Mouse (Mus musculus) G1E (cell line): ENCODE results near the gene Gria1. TPM values are rescaled to one million over a fixed set of nuclear protein-coding genes. Genes with fewer than 3 reads are reported as not detected.

Experiments
- ATAC-seq: 2 replicates; pipeline ENCODE4 v1.8.0; 2016; ENCODE audit warnings: mild to moderate bottlenecking; ENCODE audit not compliant: insufficient number of reproducible peaks, poor library complexity, low FRiP score, severe bottlenecking; ENCODE audit errors: extremely low read depth
- DNase-seq: peaks from one replicate; pipeline ENCODE4 v3.0.0; 2012; ENCODE audit warnings: low spot score
- H3K27me3 ChIP-seq: 2 replicates; pipeline ENCODE4 v1.6.1; 2012; ENCODE audit warnings: mild to moderate bottlenecking, low read length, inconsistent platforms; ENCODE audit not compliant: insufficient read depth
- H3K36me3 ChIP-seq: replicated peaks from 2 replicates; pipeline ENCODE3; 2012; ENCODE audit warnings: mild to moderate bottlenecking, inconsistent platforms
- H3K4me1 ChIP-seq: 2 replicates; pipeline ENCODE4 v1.6.1; 2012; ENCODE audit warnings: low read depth, low read length, inconsistent platforms, mixed read lengths; ENCODE audit not compliant: insufficient read depth
- H3K4me3 ChIP-seq: 2 replicates; pipeline ENCODE4 v1.5.1; 2012; ENCODE audit warnings: low read depth, mild to moderate bottlenecking, inconsistent platforms, low read length, moderate library complexity, mixed read lengths
- H3K9me3 ChIP-seq: replicated peaks from 2 replicates; pipeline ENCODE4 v1.6.1; 2012; ENCODE audit warnings: inconsistent platforms
- CTCF ChIP-seq: IDR thresholded peaks from 2 replicates; pipeline ENCODE4 v1.5.1; 2012; ENCODE audit warnings: low read depth, low read length, inconsistent platforms, mixed read lengths
- GATA1 ChIP-seq: IDR thresholded peaks from 2 replicates; pipeline ENCODE4 v1.6.1; 2012; ENCODE audit warnings: borderline replicate concordance, low read length, inconsistent platforms, mixed read lengths
- GATA2 ChIP-seq: IDR thresholded peaks from 2 replicates; pipeline ENCODE4 v1.6.1; 2012; ENCODE audit warnings: low read depth, low read length, inconsistent platforms, borderline replicate concordance
- POLR2AphosphoS5 ChIP-seq: IDR thresholded peaks from 2 replicates; pipeline ENCODE4 v1.6.1; 2012; ENCODE audit warnings: low read depth, low read length, inconsistent platforms; ENCODE audit not compliant: insufficient replicate concordance
- TAL1 ChIP-seq: conservative IDR thresholded peaks from 2 replicates; pipeline ENCODE4 v1.6.1; 2012; ENCODE audit warnings: low read depth, low read length, inconsistent platforms, mixed read lengths
- polyA plus RNA-seq: library from polyadenylated mRNA; stranded (reverse); fragments of >175 nt; gene quantifications from 2 replicates; pipeline ENCODE4 v1.2.3, GENCODE M21; 2012
- total RNA-seq, 2 experiments: library from RNA; stranded (forward) in 1 of 2; stranded (reverse) in 1 of 2; fragments of 200-1000 nt in 1 of 2; fragments of >200 nt in 1 of 2; fragmentation: Nextera tagmentation in 1 of 2; gene quantifications; 2 replicates each; pipeline ENCODE4 v1.2.3; 2014 to 2017

Gene Gria1
- total and polyA plus RNA-seq, 3 experiments = 0.05 TPM; not detected in 2

DNA sequence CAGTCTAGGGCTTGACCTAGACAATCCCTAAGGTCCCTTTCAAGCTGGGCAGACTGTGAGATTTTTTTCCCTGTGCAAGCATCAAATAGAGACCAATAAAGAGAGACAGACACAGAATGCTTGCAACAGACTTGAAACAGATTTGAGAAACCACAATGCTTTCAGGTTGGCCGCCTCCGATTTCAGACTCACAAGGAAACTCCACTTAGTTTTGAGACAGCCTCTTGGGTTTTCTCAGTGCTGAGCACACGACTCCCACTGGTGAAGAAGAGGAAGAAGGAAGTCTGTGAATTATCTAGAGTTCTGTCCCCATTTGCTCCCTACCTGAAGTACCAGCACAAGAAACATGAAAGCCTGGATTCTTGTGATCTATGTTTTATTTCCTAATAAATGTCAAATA is 94.5 kb downstream of the Gria1 start:
- Histone ChIP-seq H3K9me3 (peaks cover 19% of the 10 kb centered on the region), H3K4me1 (no peaks in the 10 kb centered on the region), H3K36me3 (no peaks in the 10 kb centered on the region), H3K27me3 (no peaks in the 10 kb centered on the region), H3K4me3 (no peak overlapping the region)
- TF ChIP-seq GATA2 (no peak), GATA1 (no peak), CTCF (no peak), TAL1 (no peak), POLR2AphosphoS5 (no peak)
- ATAC-seq (no peak), DNase-seq (no peak)

- Histone ChIP-seq H3K27me3 (no peaks in the 10 kb centered on the region), H3K36me3 (no peaks in the 10 kb centered on the region), H3K9me3 (peaks cover 36% of the 10 kb centered on the region), H3K4me1 (no peaks in the 10 kb centered on the region), H3K4me3 (no peak overlapping the region)
- DNase-seq (no peak), ATAC-seq (no peak)
- TF ChIP-seq GATA1 (no peak), CTCF (no peak), TAL1 (no peak), GATA2 (no peak), POLR2AphosphoS5 (no peak)
These were observed 101.2 kb downstream of the Gria1 start for GRCm38 (mm10) chr11:57112386-57112785.

- H3K36me3 ChIP-seq = no peaks in the 10 kb centered on the region
- H3K4me3 ChIP-seq = no peak overlapping the region
- peaks cover 38% of the 10 kb centered on the region for H3K9me3 ChIP-seq
- ATAC-seq = no peak
- DNase-seq = no peak
- H3K4me1 ChIP-seq = no peaks in the 10 kb centered on the region
- no peak for TF ChIP-seq GATA1
- TF ChIP-seq CTCF = no peak
- TF ChIP-seq GATA2 = no peak
- TF ChIP-seq TAL1 = no peak
- TF ChIP-seq POLR2AphosphoS5 = no peak
- H3K27me3 ChIP-seq = no peaks in the 10 kb centered on the region
These were observed 103.2 kb downstream of the Gria1 start for GRCm38 (mm10) chr11:57114410-57114809.

DNA sequence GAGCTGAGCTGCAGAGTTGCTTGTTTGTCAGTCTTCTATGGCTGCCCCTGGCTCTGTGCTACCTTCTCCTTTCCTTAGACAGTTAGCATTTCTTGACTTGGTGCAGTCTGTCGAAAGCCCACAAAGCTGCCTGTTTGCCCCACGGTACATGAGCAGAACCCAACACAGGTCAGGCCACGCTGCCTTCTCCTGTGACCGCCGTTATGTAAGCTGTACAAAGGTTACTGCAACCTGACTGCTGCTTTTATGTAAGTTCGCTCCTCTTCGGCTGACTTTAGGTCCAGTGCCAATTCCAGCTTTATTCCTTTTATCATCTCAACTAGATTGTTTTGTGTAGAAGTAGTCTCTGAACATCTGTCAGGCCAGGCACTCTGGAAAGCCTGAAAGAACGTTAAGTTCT is 115.9 kb downstream of the Gria1 start:
- DNase-seq (no peak), ATAC-seq (no peak)
- Histone ChIP-seq H3K4me3 (no peak overlapping the region), H3K9me3 (peaks cover 31% of the 10 kb centered on the region), H3K36me3 (no peaks in the 10 kb centered on the region), H3K4me1 (no peaks in the 10 kb centered on the region), H3K27me3 (no peaks in the 10 kb centered on the region)
- TF ChIP-seq GATA2 (no peak), CTCF (no peak), GATA1 (no peak), TAL1 (no peak), POLR2AphosphoS5 (no peak)

DNA sequence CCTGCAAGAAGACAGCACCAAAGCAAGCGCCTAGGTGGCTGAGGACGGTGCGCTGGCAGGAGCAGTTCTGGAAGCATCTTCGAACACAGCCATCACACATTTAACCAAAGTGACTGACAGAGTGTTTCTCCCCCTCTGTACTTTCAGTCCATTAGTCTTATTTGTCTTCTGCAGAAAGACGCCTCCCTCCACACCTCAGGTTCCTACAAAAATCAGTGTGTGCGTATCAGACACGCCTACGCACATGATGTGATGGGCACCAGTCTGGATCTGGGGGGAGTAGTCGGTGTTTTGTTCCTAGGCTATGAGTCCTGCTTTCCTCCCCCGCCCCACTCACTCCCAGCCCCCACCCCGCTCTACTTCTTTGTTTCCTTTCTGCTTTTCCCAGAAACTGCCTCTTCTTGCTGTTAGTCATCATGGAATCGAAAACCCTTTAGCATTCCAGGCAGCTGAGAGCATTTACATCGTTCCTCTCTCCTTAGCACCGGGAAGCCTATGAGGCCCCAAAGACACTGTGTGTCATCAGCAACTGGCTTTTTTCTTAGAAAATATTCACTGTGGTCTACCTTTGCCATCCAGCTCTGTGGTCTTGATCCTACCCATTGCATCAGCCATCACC is 129.1 kb downstream of the Gria1 start:
- H3K9me3 ChIP-seq = peaks cover 33% of the 10 kb centered on the region
- ATAC-seq = no peak
- H3K4me1 ChIP-seq = no peaks in the 10 kb centered on the region
- H3K36me3 ChIP-seq = no peaks in the 10 kb centered on the region
- no peaks in the 10 kb centered on the region for H3K27me3 ChIP-seq
- no peak for DNase-seq
- TF ChIP-seq TAL1 = no peak
- no peak for TF ChIP-seq POLR2AphosphoS5
- no peak for TF ChIP-seq GATA2
- no peak for TF ChIP-seq CTCF
- TF ChIP-seq GATA1 = no peak
- H3K4me3 ChIP-seq = no peak overlapping the region

DNA sequence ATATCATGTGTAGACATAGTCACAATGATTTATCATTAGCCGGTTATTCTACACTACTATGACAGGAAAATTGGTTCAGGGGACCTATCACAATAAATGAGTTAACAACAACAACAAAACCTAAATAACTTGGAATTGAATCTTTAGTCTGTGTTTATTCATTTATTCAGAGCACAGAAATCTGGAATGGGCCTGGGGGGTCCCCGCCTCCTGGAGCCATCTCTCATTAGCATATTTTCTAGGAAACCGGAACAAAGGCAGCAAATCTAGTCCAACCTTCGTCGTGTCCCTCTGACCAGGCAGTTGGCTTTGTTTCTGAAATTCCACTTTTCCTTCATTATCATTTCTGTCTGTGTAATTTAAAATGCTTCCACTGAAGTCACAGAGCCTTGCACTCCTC is 132.5 kb downstream of the Gria1 start:
- DNase-seq (no peak), ATAC-seq (no peak)
- Histone ChIP-seq H3K4me3 (no peak overlapping the region), H3K36me3 (no peaks in the 10 kb centered on the region), H3K9me3 (peaks cover 28% of the 10 kb centered on the region), H3K27me3 (no peaks in the 10 kb centered on the region), H3K4me1 (no peaks in the 10 kb centered on the region)
- no peak for TF ChIP-seq POLR2AphosphoS5
- no peak for TF ChIP-seq TAL1
- no peak for TF ChIP-seq GATA2
- TF ChIP-seq CTCF = no peak
- no peak for TF ChIP-seq GATA1
